Mouse (Mus musculus) intestine, postnatal 0 days (tissue): ENCODE data around the gene Rassf8. TPM values are rescaled to one million over a fixed set of nuclear protein-coding genes. Genes with fewer than 3 reads are reported as not detected.

Source experiments
- ATAC-seq: fragments of 200-750 bp; cut with Nextera tagmentation; 2 replicates; pipeline ENCODE4 v1.8.0; 2017; ENCODE audit warnings: mild to moderate bottlenecking, moderate TSS enrichment, moderate library complexity
- H3K27ac ChIP-seq: fragments of 300-500 bp; sonication (generic); 2 replicates; pipeline ENCODE4 v1.5.1; 2014; ENCODE audit warnings: mild to moderate bottlenecking, low read depth, low read length, moderate library complexity
- H3K27me3 ChIP-seq: fragments of 300-500 bp; sonication (generic); replicated peaks from 2 replicates; pipeline ENCODE4 v1.6.1; 2014; ENCODE audit warnings: low read length, mixed read lengths; ENCODE audit not compliant: control insufficient read depth, insufficient read depth
- H3K36me3 ChIP-seq: fragments of 300-500 bp; sonication (generic); 2 replicates; pipeline ENCODE4 v1.6.1; 2014; ENCODE audit warnings: mild to moderate bottlenecking, moderate library complexity; ENCODE audit not compliant: control insufficient read depth, insufficient read depth
- H3K4me1 ChIP-seq: fragments of 300-500 bp; sonication (generic); replicated peaks from 2 replicates; pipeline ENCODE4 v1.6.1; 2014; ENCODE audit warnings: antibody characterized with exemption, low read length, mixed read lengths; ENCODE audit not compliant: control insufficient read depth, insufficient read depth
- H3K4me2 ChIP-seq: fragments of 300-500 bp; sonication (generic); replicated peaks from 2 replicates; pipeline ENCODE4 v1.6.1; 2014; ENCODE audit warnings: low read depth, mild to moderate bottlenecking, moderate library complexity
- H3K4me3 ChIP-seq: fragments of 300-500 bp; sonication (generic); 2 replicates; pipeline ENCODE4 v1.5.1; 2014; ENCODE audit warnings: low read depth, low read length
- H3K9ac ChIP-seq: fragments of 300-500 bp; sonication (generic); 2 replicates; pipeline ENCODE4 v1.6.1; 2014; ENCODE audit warnings: mild to moderate bottlenecking, low read depth, low read length
- H3K9me3 ChIP-seq: fragments of 300-500 bp; sonication (generic); 2 replicates; pipeline ENCODE4 v1.6.1; 2016; ENCODE audit warnings: mixed run types; ENCODE audit not compliant: control insufficient read depth
- CTCF ChIP-seq: sonication (generic); IDR thresholded peaks from 2 replicates; pipeline ENCODE4 v1.5.1; 2016; ENCODE audit warnings: low read depth, mild to moderate bottlenecking, control low read depth, antibody characterized with exemption, moderate library complexity
- WGBS: fragments of 180-500 bp; shearing (Covaris S2); extraction: QIAGEN DNeasy Blood & Tissue Kit; methylation state at CpG from one replicate; pipeline ENCODE4 v1.1.7; 2014; 5-methylcytosine and 5-hydroxymethylcytosine counted together
- polyA plus RNA-seq: library from polyadenylated mRNA; unstranded; fragments of >200 nt; fragmentation: Nextera tagmentation; extraction: Ambion mirVana; gene quantifications from 2 replicates; pipeline ENCODE4 v1.2.1, GENCODE M21; 2015

Rassf8 gene
- polyA plus RNA-seq, 1 experiment from 2014 or later, result 3.3 TPM

GRCm38 (mm10) chr6:145746921-145747670, 548 bp downstream of the Rassf8 start:
- ATAC-seq, result no peak
- peak overlapping the region; percentile 78 for H3K9ac ChIP-seq
- peak overlapping the region; percentile 71 for H3K27ac ChIP-seq
- peak overlapping the region; percentile 77 for H3K4me3 ChIP-seq
- no peak for TF ChIP-seq CTCF
- H3K4me1 ChIP-seq, result no peaks in the 10 kb centered on the region
- WGBS, result under 1% methylated on average over 52 of the region's 55 CpGs
- H3K9me3 ChIP-seq, result no peaks in the 10 kb centered on the region
- H3K27me3 ChIP-seq, result no peaks in the 10 kb centered on the region
- peak overlapping the region; percentile 96 for H3K4me2 ChIP-seq
- no peaks in the 10 kb centered on the region for H3K36me3 ChIP-seq

- Histone ChIP-seq H3K36me3 (no peaks in the 10 kb centered on the region), H3K9ac (no peak overlapping the region; the same call in 1 of the 2 replicates), H3K4me2 (peak overlapping the region; percentile 96), H3K27ac (no peak overlapping the region), H3K9me3 (no peaks in the 10 kb centered on the region), H3K4me3 (peak overlapping the region; percentile 77), H3K27me3 (no peaks in the 10 kb centered on the region), H3K4me1 (no peaks in the 10 kb centered on the region)
- TF ChIP-seq CTCF, result peak; percentile 45
- WGBS, result 22% methylated on average over 16 of the region's 16 CpGs
- ATAC-seq, result no peak
Observed at GRCm38 (mm10) chr6:145747671-145748640, 1.4 kb downstream of the Rassf8 start.

- Histone ChIP-seq H3K9ac (no peak overlapping the region), H3K4me2 (no peak overlapping the region), H3K9me3 (no peaks in the 10 kb centered on the region), H3K36me3 (no peaks in the 10 kb centered on the region), H3K27ac (no peak overlapping the region), H3K27me3 (no peaks in the 10 kb centered on the region), H3K4me3 (no peak overlapping the region), H3K4me1 (no peaks in the 10 kb centered on the region)
- TF ChIP-seq CTCF, result no peak
- WGBS, result 90% methylated on average over 3 of the region's 3 CpGs
- ATAC-seq, result no peak
Observed at GRCm38 (mm10) chr6:145750394-145750793, 3.8 kb downstream of the Rassf8 start.

DNA sequence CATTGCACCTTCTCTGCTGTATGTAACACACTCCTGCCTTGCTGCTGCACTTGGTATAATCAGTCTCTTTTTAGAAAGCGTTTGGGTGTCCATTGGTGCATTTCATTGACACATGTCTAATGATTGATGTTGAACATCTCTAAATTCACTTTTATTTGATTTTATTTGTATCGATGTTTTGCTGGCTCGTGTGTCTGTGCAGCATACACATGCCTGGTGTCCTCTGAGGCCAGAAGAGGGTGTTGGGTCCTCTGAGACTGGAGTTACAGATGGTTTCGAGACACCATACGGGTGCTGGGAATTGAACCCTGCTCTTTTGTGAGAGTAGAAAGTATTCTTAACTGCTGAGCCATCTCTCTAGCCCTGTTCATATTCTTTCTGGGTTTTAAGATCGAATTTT, 6.7 kb downstream of the Rassf8 start:
- WGBS, result 85% methylated on average over 6 of the region's 6 CpGs
- H3K4me2 ChIP-seq, result no peak overlapping the region
- ATAC-seq, result no peak
- TF ChIP-seq CTCF, result no peak
- H3K27ac ChIP-seq, result no peak overlapping the region
- H3K4me3 ChIP-seq, result no peak overlapping the region
- H3K36me3 ChIP-seq, result no peaks in the 10 kb centered on the region
- no peaks in the 10 kb centered on the region for H3K9me3 ChIP-seq
- no peaks in the 10 kb centered on the region for H3K27me3 ChIP-seq
- no peak overlapping the region for H3K9ac ChIP-seq
- no peaks in the 10 kb centered on the region for H3K4me1 ChIP-seq

GRCm38 (mm10) chr6:145754416-145754815, 7.9 kb downstream of the Rassf8 start:
- Histone ChIP-seq H3K9ac (no peak overlapping the region), H3K27ac (no peak overlapping the region), H3K4me1 (no peaks in the 10 kb centered on the region), H3K9me3 (no peaks in the 10 kb centered on the region), H3K4me3 (no peak overlapping the region), H3K27me3 (no peaks in the 10 kb centered on the region), H3K4me2 (no peak overlapping the region), H3K36me3 (no peaks in the 10 kb centered on the region)
- ATAC-seq, result no peak
- WGBS, result 81% methylated on average over 6 of the region's 6 CpGs
- TF ChIP-seq CTCF, result no peak
